Mouse (Mus musculus) left cerebral cortex, adult 9 months (tissue): ENCODE data around the gene Man1a.

ENCODE experiments used
- DNase-seq, 2 experiments: peaks; one replicate each; pipeline ENCODE4 v3.0.0; 2022; ENCODE audit warnings: low spot score in 2 of 2

The Man1a gene

GRCm38 (mm10) chr10:53915719-53916118 lies 160.7 kb downstream of the Man1a start:
- no peak for DNase-seq

GRCm38 (mm10) chr10:53914974-53915609 lies 161.3 kb downstream of the Man1a start:
- DNase-seq: no peak

- no peak for DNase-seq
Measured at GRCm38 (mm10) chr10:53913546-53914312, 162.7 kb downstream of the Man1a start.

- no peak for DNase-seq
Measured at GRCm38 (mm10) chr10:53889512-53889911, 186.9 kb downstream of the Man1a start.

- DNase-seq: no peak
Measured at GRCm38 (mm10) chr10:53888382-53889110, 187.9 kb downstream of the Man1a start.

- no peak for DNase-seq
Measured at GRCm38 (mm10) chr10:53886475-53886874, 189.9 kb downstream of the Man1a start.

- no peak for DNase-seq
Measured at GRCm38 (mm10) chr10:53881310-53881709, 195.1 kb downstream of the Man1a start.

GRCm38 (mm10) chr10:53875896-53876295 lies 200.5 kb downstream of the Man1a start:
- DNase-seq: no peak

GRCm38 (mm10) chr10:53874191-53874590 lies 202.2 kb downstream of the Man1a start:
- DNase-seq: no peak

- DNase-seq: peak; percentile 3 to 71
Measured at GRCm38 (mm10) chr10:53863486-53864357, 212.7 kb downstream of the Man1a start.

- DNase-seq: no peak
Measured at GRCm38 (mm10) chr10:53859879-53860278, 216.5 kb downstream of the Man1a start.

GRCm38 (mm10) chr10:53859224-53859623 lies 217.2 kb downstream of the Man1a start:
- DNase-seq: no peak
